Mouse (Mus musculus) CD4-positive, CD25-positive, alpha-beta regulatory T cell, adult 4 months (primary cell): ENCODE data around the gene Tpbpa. TPM values are rescaled to one million over a fixed set of nuclear protein-coding genes. Genes with fewer than 3 reads are reported as not detected.
"Not testable (repeated sequence)": the region's sequence is repeated elsewhere in the genome, so short reads cannot be mapped to it uniquely, and the experiment has no call there.

Experiments
- ATAC-seq: one replicate; pipeline ENCODE4 v1.8.0; 2017
- polyA plus RNA-seq, 2 experiments: library from polyadenylated mRNA; unstranded; fragments of 100-300 nt; shearing (Covaris generic); gene quantifications; one replicate each; pipeline ENCODE4 v1.2.1; 2017

Tpbpa gene
- not detected for polyA plus RNA-seq

- not testable (repeated sequence) for ATAC-seq
Measured at GRCm38 (mm10) chr13:60941884-60942283, at the start of gene Tpbpa. TSS of gene Tpbpa (minus strand) at chr13:60941984.

- ATAC-seq = not testable (repeated sequence)
Measured at GRCm38 (mm10) chr13:60986915-60987314, 45.1 kb upstream of the Tpbpa start.

GRCm38 (mm10) chr13:60972319-60972718, 30.5 kb upstream of the Tpbpa start:
- ATAC-seq = not testable (repeated sequence)

- not testable (repeated sequence) for ATAC-seq
Measured at GRCm38 (mm10) chr13:60963985-60964384, 22.2 kb upstream of the Tpbpa start.

GRCm38 (mm10) chr13:60961706-60962105, 19.9 kb upstream of the Tpbpa start:
- ATAC-seq = no peak

GRCm38 (mm10) chr13:60936500-60936901, 5.3 kb downstream of the Tpbpa start, which contains the start of the genes Gm49391 and Ctla2a:
TSS of gene Gm49391 (minus strand) at chr13:60936571.
TSS of gene Ctla2a (minus strand) at chr13:60936625.
- ATAC-seq = peak; percentile 98

GRCm38 (mm10) chr13:60935490-60935889, 6.3 kb downstream of the Tpbpa start, which contains the start of gene Gm49393:
TSS of gene Gm49393 (minus strand) at chr13:60935590.
- ATAC-seq = not testable (repeated sequence)

GRCm38 (mm10) chr13:60904780-60905179, 37.0 kb downstream of the Tpbpa start, which contains the start of gene Tpbpb:
TSS of gene Tpbpb (minus strand) at chr13:60904880.
- not testable (repeated sequence) for ATAC-seq

GRCm38 (mm10) chr13:60897328-60897727, 44.5 kb downstream of the Tpbpa start, which contains the start of gene Ctla2b:
TSS of gene Ctla2b (minus strand) at chr13:60897447.
- peak; percentile 94 for ATAC-seq

GRCm38 (mm10) chr13:60896794-60897193, 45.0 kb downstream of the Tpbpa start, which contains the start of gene Gm49392:
TSS of gene Gm49392 (minus strand) at chr13:60896894.
- not testable (repeated sequence) for ATAC-seq

- ATAC-seq = no peak
Measured at GRCm38 (mm10) chr13:60895406-60896160, 46.2 kb downstream of the Tpbpa start.

GRCm38 (mm10) chr13:60892301-60892700, 49.5 kb downstream of the Tpbpa start:
- no peak for ATAC-seq

Other genes starting within 250 kb of the Tpbpa start
- gene BC051665, start 155.6 kb downstream of the Tpbpa start, polyA plus RNA-seq = not detected
- gene Ctsll3, start 139.1 kb downstream of the Tpbpa start, polyA plus RNA-seq = not detected
- gene 4930486L24Rik, start 77.5 kb downstream of the Tpbpa start, polyA plus RNA-seq = 1 to 10 TPM; 1.2 to 1.6 TPM
- not detected for gene Gm49392, start 45.1 kb downstream of the Tpbpa start, polyA plus RNA-seq
- gene Ctla2b, start 44.5 kb downstream of the Tpbpa start, polyA plus RNA-seq = 1 to 10 TPM; 7.5 to 8.0 TPM
- not detected for gene Tpbpb, start 37.1 kb downstream of the Tpbpa start, polyA plus RNA-seq
- gene Gm49393, start 6.4 kb downstream of the Tpbpa start, polyA plus RNA-seq = not detected
- not detected for gene Gm49391, start 5.4 kb downstream of the Tpbpa start, polyA plus RNA-seq
- 10 to 100 TPM; 25.4 to 33.4 TPM for gene Ctla2a, start 5.4 kb downstream of the Tpbpa start, polyA plus RNA-seq
- gene Ctsj, start 64.0 kb upstream of the Tpbpa start, polyA plus RNA-seq = not detected
- gene Ctsq, start 98.6 kb upstream of the Tpbpa start, polyA plus RNA-seq = not detected
- not detected for gene Ctsr, start 222.3 kb upstream of the Tpbpa start, polyA plus RNA-seq